Mouse (Mus musculus) lung, embryonic 16.5 days (tissue): ENCODE results near the gene Pitpna. TPM values are rescaled to one million over a fixed set of nuclear protein-coding genes. Genes with fewer than 3 reads are reported as not detected.

ENCODE experiments used
- ATAC-seq: fragments of 200-750 bp; cut with Nextera tagmentation; 2 replicates; pipeline ENCODE4 v1.8.0; 2017; ENCODE audit warnings: low read depth, mild to moderate bottlenecking, moderate library complexity
- H3K27ac ChIP-seq: fragments of 300-500 bp; sonication (generic); 2 replicates; pipeline ENCODE4 v1.5.1; 2014; ENCODE audit warnings: mild to moderate bottlenecking, control low read depth, low read length
- H3K27me3 ChIP-seq: fragments of 300-500 bp; sonication (generic); 2 replicates; pipeline ENCODE4 v1.6.1; 2014; ENCODE audit warnings: low read depth, low read length, mixed read lengths; ENCODE audit not compliant: control insufficient read depth, insufficient read depth
- H3K36me3 ChIP-seq: fragments of 300-500 bp; sonication (generic); 2 replicates; pipeline ENCODE4 v1.6.1; 2014; ENCODE audit warnings: low read length; ENCODE audit not compliant: control insufficient read depth, insufficient read depth
- H3K4me1 ChIP-seq: fragments of 300-500 bp; sonication (generic); replicated peaks from 2 replicates; pipeline ENCODE4 v1.6.1; 2014; ENCODE audit warnings: low read length, mixed read lengths; ENCODE audit not compliant: control insufficient read depth, insufficient read depth
- H3K4me2 ChIP-seq: fragments of 300-500 bp; sonication (generic); 2 replicates; pipeline ENCODE4 v1.6.1; 2014; ENCODE audit warnings: low read depth, low read length, control low read depth
- H3K4me3 ChIP-seq: fragments of 300-500 bp; sonication (generic); 2 replicates; pipeline ENCODE4 v1.5.1; 2014; ENCODE audit warnings: mild to moderate bottlenecking, low read length, control low read depth
- H3K9ac ChIP-seq: fragments of 300-500 bp; sonication (generic); 2 replicates; pipeline ENCODE4 v1.6.1; 2014; ENCODE audit warnings: low read length, control low read depth
- H3K9me3 ChIP-seq: fragments of 300-500 bp; sonication (generic); 2 replicates; pipeline ENCODE4 v1.6.1; 2016; ENCODE audit warnings: low read length; ENCODE audit not compliant: control insufficient read depth
- WGBS: fragments of 180-500 bp; shearing (Covaris S2); extraction: QIAGEN DNeasy Blood & Tissue Kit; methylation state at CpG from one replicate; pipeline ENCODE4 v1.1.7; 2014; 5-methylcytosine and 5-hydroxymethylcytosine counted together
- polyA plus RNA-seq: library from polyadenylated mRNA; unstranded; fragments of >200 nt; fragmentation: Nextera tagmentation; extraction: Ambion mirVana; gene quantifications from 2 replicates; pipeline ENCODE4 v1.2.1, GENCODE M21; 2015

Pitpna gene
- polyA plus RNA-seq, 1 experiment from 2014 or later = 63.7 TPM

- 41% methylated on average over 13 of the region's 13 CpGs for WGBS
Observed at GRCm38 (mm10) chr11:75650958-75651425, 63.1 kb downstream of the Pitpna start.

GRCm38 (mm10) chr11:75651426-75652221 lies 63.7 kb downstream of the Pitpna start:
- H3K36me3 ChIP-seq = no peaks in the 10 kb centered on the region
- H3K9me3 ChIP-seq = no peaks in the 10 kb centered on the region
- peak overlapping the region; percentile 97 for H3K27ac ChIP-seq
- ATAC-seq = peak; percentile 72
- no peaks in the 10 kb centered on the region for H3K27me3 ChIP-seq
- peaks cover 40% of the 10 kb centered on the region for H3K4me1 ChIP-seq
- H3K4me3 ChIP-seq = peak overlapping the region; percentile 79
- H3K4me2 ChIP-seq = peak overlapping the region; percentile 81
- WGBS = under 1% methylated on average over 48 of the region's 54 CpGs
- peak overlapping the region; percentile 90 for H3K9ac ChIP-seq

More at GRCm38 (mm10) chr11:75650958-75651425, 63.1 kb downstream of the Pitpna start:
- no peaks in the 10 kb centered on the region for H3K36me3 ChIP-seq
- ATAC-seq = no peak
- peaks cover 37% of the 10 kb centered on the region for H3K4me1 ChIP-seq
- peak overlapping the region; percentile 81 for H3K4me2 ChIP-seq
- H3K27me3 ChIP-seq = no peaks in the 10 kb centered on the region
- H3K9ac ChIP-seq = peak overlapping the region; percentile 90
- no peaks in the 10 kb centered on the region for H3K9me3 ChIP-seq
- peak overlapping the region; percentile 79 for H3K4me3 ChIP-seq
- peak overlapping the region; percentile 97 for H3K27ac ChIP-seq

- H3K4me1 ChIP-seq = peaks cover 47% of the 10 kb centered on the region
- no peaks in the 10 kb centered on the region for H3K9me3 ChIP-seq
- H3K9ac ChIP-seq = peak overlapping the region; percentile 90
- H3K36me3 ChIP-seq = no peaks in the 10 kb centered on the region
- H3K4me3 ChIP-seq = peak overlapping the region; percentile 79
- H3K27me3 ChIP-seq = no peaks in the 10 kb centered on the region
- WGBS = 21% methylated on average over 20 of the region's 20 CpGs
- peak overlapping the region; percentile 81 for H3K4me2 ChIP-seq
- H3K27ac ChIP-seq = peak overlapping the region; percentile 97
- no peak for ATAC-seq
Observed at GRCm38 (mm10) chr11:75652222-75652941, 64.5 kb downstream of the Pitpna start.

GRCm38 (mm10) chr11:75652942-75653684 lies 65.2 kb downstream of the Pitpna start:
- 32% methylated on average over 14 of the region's 14 CpGs for WGBS
- Histone ChIP-seq H3K4me2 (peak overlapping the region; percentile 81), H3K36me3 (no peaks in the 10 kb centered on the region), H3K27ac (peak overlapping the region; percentile 97), H3K27me3 (no peaks in the 10 kb centered on the region), H3K4me1 (peaks cover 49% of the 10 kb centered on the region), H3K9me3 (no peaks in the 10 kb centered on the region), H3K4me3 (peak overlapping the region; percentile 62), H3K9ac (peak overlapping the region; percentile 70)
- ATAC-seq = no peak

- peaks cover 49% of the 10 kb centered on the region for H3K4me1 ChIP-seq
- H3K27me3 ChIP-seq = no peaks in the 10 kb centered on the region
- H3K36me3 ChIP-seq = peaks cover 6% of the 10 kb centered on the region
- ATAC-seq = peak; percentile 70
- under 1% methylated on average over 44 of the region's 45 CpGs for whole genome bisulfite sequencing
- H3K9ac ChIP-seq = peak overlapping the region; percentile 70
- H3K4me2 ChIP-seq = peak overlapping the region; percentile 81
- peak overlapping the region; percentile 97 for H3K27ac ChIP-seq
- H3K4me3 ChIP-seq = peak overlapping the region; percentile 62
- no peaks in the 10 kb centered on the region for H3K9me3 ChIP-seq
Observed at GRCm38 (mm10) chr11:75653781-75654470, 66.0 kb downstream of the Pitpna start.

- no peaks in the 10 kb centered on the region for H3K9me3 ChIP-seq
- 43% methylated on average over 25 of the region's 25 CpGs for WGBS
- ATAC-seq = 0 out of 2 replicates have a peak, but pooled peaks have one; percentile 0
- peak overlapping the region; percentile 79 for H3K4me3 ChIP-seq
- H3K9ac ChIP-seq = peak overlapping the region; percentile 91
- peaks cover 12% of the 10 kb centered on the region for H3K36me3 ChIP-seq
- H3K27me3 ChIP-seq = no peaks in the 10 kb centered on the region
- peak overlapping the region; percentile 88 for H3K4me2 ChIP-seq
- peak overlapping the region; percentile 97 for H3K27ac ChIP-seq
- H3K4me1 ChIP-seq = peaks cover 46% of the 10 kb centered on the region
Observed at GRCm38 (mm10) chr11:75654471-75655390, 66.8 kb downstream of the Pitpna start.

- peak overlapping the region; percentile 88 for H3K4me2 ChIP-seq
- peak overlapping the region; percentile 91 for H3K9ac ChIP-seq
- ATAC-seq = peak; percentile 53
- H3K36me3 ChIP-seq = peaks cover 18% of the 10 kb centered on the region
- H3K27me3 ChIP-seq = no peaks in the 10 kb centered on the region
- under 1% methylated on average over 68 of the region's 78 CpGs for WGBS
- H3K9me3 ChIP-seq = no peaks in the 10 kb centered on the region
- H3K4me1 ChIP-seq = peaks cover 43% of the 10 kb centered on the region
- peak overlapping the region; percentile 97 for H3K27ac ChIP-seq
- peak overlapping the region; percentile 79 for H3K4me3 ChIP-seq
Observed at GRCm38 (mm10) chr11:75655621-75656545, 68.0 kb downstream of the Pitpna start.
